Mouse (Mus musculus) hindbrain, postnatal 0 days (tissue): Measurements from ENCODE around the gene Gm20388. TPM values are rescaled to one million over a fixed set of nuclear protein-coding genes. Genes with fewer than 3 reads are reported as not detected.
A peak's percentile ranks its signal among the peaks of the same experiment; 100 is the strongest.

Experiments
- ATAC-seq: fragments of 200-750 bp; cut with Nextera tagmentation; 2 replicates; pipeline ENCODE4 v1.8.0; 2017; ENCODE audit warnings: mild to moderate bottlenecking, moderate TSS enrichment, moderate library complexity
- DNase-seq: peaks from one replicate; pipeline ENCODE4 v3.0.0-alpha.2; 2015; ENCODE audit warnings: low spot score
- H3K27ac ChIP-seq: fragments of 300-500 bp; sonication (generic); 2 replicates; pipeline ENCODE4 v1.5.1; 2014; ENCODE audit warnings: mild to moderate bottlenecking
- H3K27me3 ChIP-seq: fragments of 300-500 bp; sonication (generic); 2 replicates; pipeline ENCODE4 v1.6.1; 2014; ENCODE audit warnings: low read length, mixed read lengths; ENCODE audit not compliant: insufficient read depth
- H3K36me3 ChIP-seq: fragments of 300-500 bp; sonication (generic); 2 replicates; pipeline ENCODE4 v1.6.1; 2014; ENCODE audit warnings: low read length, mixed read lengths; ENCODE audit not compliant: insufficient read depth
- H3K4me1 ChIP-seq: fragments of 300-500 bp; sonication (generic); 2 replicates; pipeline ENCODE4 v1.6.1; 2014; ENCODE audit warnings: antibody characterized with exemption, low read length, mixed read lengths; ENCODE audit not compliant: insufficient read depth
- H3K4me2 ChIP-seq: fragments of 300-500 bp; sonication (generic); 2 replicates; pipeline ENCODE4 v1.6.1; 2014; ENCODE audit warnings: low read depth, mild to moderate bottlenecking, low read length, moderate library complexity, mixed read lengths
- H3K4me3 ChIP-seq: fragments of 300-500 bp; sonication (generic); 2 replicates; pipeline ENCODE4 v1.5.1; 2014; ENCODE audit warnings: low read length
- H3K9ac ChIP-seq: fragments of 300-500 bp; sonication (generic); replicated peaks from 2 replicates; pipeline ENCODE4 v1.6.1; 2014; ENCODE audit warnings: mild to moderate bottlenecking, low read length, moderate library complexity, mixed read lengths
- H3K9me3 ChIP-seq: fragments of 300-500 bp; sonication (generic); 2 replicates; pipeline ENCODE4 v1.6.1; 2016; ENCODE audit warnings: low read length, mixed read lengths
- CTCF ChIP-seq: IDR thresholded peaks from 2 replicates; pipeline ENCODE4 v1.5.1; 2016; ENCODE audit warnings: antibody characterized with exemption, control low read depth, low read depth
- WGBS: fragments of 180-500 bp; shearing (Covaris S2); extraction: QIAGEN DNeasy Blood & Tissue Kit; methylation state at CpG from one replicate; pipeline ENCODE4 v1.1.7; 2014; 5-methylcytosine and 5-hydroxymethylcytosine counted together
- polyA plus RNA-seq: library from polyadenylated mRNA; unstranded; fragments of >200 nt; fragmentation: Nextera tagmentation; extraction: Ambion mirVana; gene quantifications from 2 replicates; pipeline ENCODE4 v1.2.1, GENCODE M21; 2015
- total RNA-seq: library from RNA; depleted of rRNA; stranded (reverse); fragments of >200 nt; gene quantifications from 2 replicates; pipeline ENCODE4 v1.2.3, GENCODE M21; 2014

Gm20388 gene
- total and polyA plus RNA-seq, 2 experiments from 2014 or later, result 71.3 TPM; not detected in 1

- H3K4me1 ChIP-seq, result 0 out of 2 replicates have a peak, but pooled peaks cover 9% of the 10 kb centered on the region
- H3K27me3 ChIP-seq, result no peaks in the 10 kb centered on the region
- no peak overlapping the region for H3K4me2 ChIP-seq
- H3K4me3 ChIP-seq, result no peak overlapping the region
- no peaks in the 10 kb centered on the region for H3K36me3 ChIP-seq
- no peak overlapping the region for H3K9ac ChIP-seq
- DNase-seq (no peak), ATAC-seq (0 out of 2 replicates have a peak, but pooled peaks have one; percentile 10)
- no peaks in the 10 kb centered on the region for H3K9me3 ChIP-seq
- H3K27ac ChIP-seq, result no peak overlapping the region
- TF ChIP-seq CTCF, result no peak
- 91% methylated on average over 7 of the region's 7 CpGs for WGBS
These were observed 225.0 kb downstream of the Gm20388 start for GRCm38 (mm10) chr8:120135687-120136086.

- Histone ChIP-seq H3K4me3 (no peak overlapping the region), H3K4me2 (no peak overlapping the region), H3K9me3 (no peaks in the 10 kb centered on the region), H3K9ac (no peak overlapping the region), H3K4me1 (peaks cover 9% of the 10 kb centered on the region; the same call in 1 of the 2 replicates), H3K27me3 (no peaks in the 10 kb centered on the region), H3K36me3 (no peaks in the 10 kb centered on the region), H3K27ac (no peak overlapping the region)
- DNase-seq (peak; percentile 57), ATAC-seq (no peak)
- WGBS, result 33% methylated on average over 7 of the region's 7 CpGs
- peak; percentile 41 for TF ChIP-seq CTCF
These were observed 226.0 kb downstream of the Gm20388 start for GRCm38 (mm10) chr8:120136618-120137017.

- Histone ChIP-seq H3K4me3 (no peak overlapping the region), H3K27ac (no peak overlapping the region), H3K36me3 (no peaks in the 10 kb centered on the region), H3K9ac (no peak overlapping the region), H3K4me1 (peaks cover 15% of the 10 kb centered on the region), H3K4me2 (no peak overlapping the region), H3K27me3 (no peaks in the 10 kb centered on the region), H3K9me3 (no peaks in the 10 kb centered on the region)
- no peak for TF ChIP-seq CTCF
- no peak for DNase-seq
- no peak for ATAC-seq
- 94% methylated on average over 2 of the region's 2 CpGs for WGBS
These were observed 228.3 kb downstream of the Gm20388 start for GRCm38 (mm10) chr8:120138958-120139357.

GRCm38 (mm10) chr8:120140769-120141168 lies 230.1 kb downstream of the Gm20388 start:
- no peak overlapping the region for H3K4me2 ChIP-seq
- no peaks in the 10 kb centered on the region for H3K27me3 ChIP-seq
- TF ChIP-seq CTCF, result no peak
- peaks cover 26% of the 10 kb centered on the region for H3K4me1 ChIP-seq
- WGBS, result 62% methylated on average over 3 of the region's 3 CpGs
- no peak overlapping the region for H3K4me3 ChIP-seq
- peak overlapping the region; percentile 20; the same call in 1 of the 2 replicates for H3K27ac ChIP-seq
- no peaks in the 10 kb centered on the region for H3K36me3 ChIP-seq
- ATAC-seq (no peak), DNase-seq (no peak)
- H3K9ac ChIP-seq, result no peak overlapping the region
- no peaks in the 10 kb centered on the region for H3K9me3 ChIP-seq

GRCm38 (mm10) chr8:120143911-120144651 lies 233.4 kb downstream of the Gm20388 start:
- no peaks in the 10 kb centered on the region for H3K36me3 ChIP-seq
- H3K27me3 ChIP-seq, result no peaks in the 10 kb centered on the region
- no peaks in the 10 kb centered on the region for H3K9me3 ChIP-seq
- peak overlapping the region; percentile 75 for H3K27ac ChIP-seq
- H3K4me1 ChIP-seq, result peaks cover 18% of the 10 kb centered on the region
- no peak overlapping the region for H3K4me2 ChIP-seq
- 39% methylated on average over 15 of the region's 15 CpGs for whole genome bisulfite sequencing
- H3K4me3 ChIP-seq, result no peak overlapping the region
- peak; percentile 58 for ATAC-seq
- DNase-seq, result peak; percentile 48
- no peak overlapping the region; the same call in 1 of the 2 replicates for H3K9ac ChIP-seq
- TF ChIP-seq CTCF, result no peak

GRCm38 (mm10) chr8:120144652-120145301 lies 234.1 kb downstream of the Gm20388 start:
- Histone ChIP-seq H3K4me1 (peaks cover 18% of the 10 kb centered on the region), H3K4me2 (0 out of 2 replicates have a peak overlapping the region, but pooled peaks have one; percentile 23), H3K36me3 (no peaks in the 10 kb centered on the region), H3K27me3 (no peaks in the 10 kb centered on the region), H3K9me3 (no peaks in the 10 kb centered on the region), H3K4me3 (no peak overlapping the region), H3K27ac (peak overlapping the region; percentile 75), H3K9ac (no peak overlapping the region)
- 43% methylated on average over 12 of the region's 12 CpGs for WGBS
- peak; percentile 48 for DNase-seq
- ATAC-seq, result peak; percentile 38
- no peak for TF ChIP-seq CTCF

DNA sequence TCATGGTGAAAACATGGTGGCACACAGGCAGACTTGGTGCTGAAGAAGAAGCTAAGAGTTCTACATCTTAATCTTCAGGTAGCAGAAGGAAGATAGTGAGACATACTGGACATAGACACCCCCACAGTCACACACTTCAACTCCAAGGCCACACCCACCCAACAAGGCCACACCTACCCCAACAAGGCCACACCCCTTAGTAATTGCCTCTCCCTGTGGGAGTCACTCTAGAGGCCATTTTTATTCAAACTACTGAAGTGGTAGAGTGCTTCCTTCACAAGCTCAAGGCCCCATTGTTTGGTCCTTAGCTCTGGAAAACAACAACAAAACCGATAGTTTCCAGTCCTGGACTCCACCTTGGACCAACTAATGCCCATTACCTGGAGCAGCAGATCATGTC lies 235.4 kb downstream of the Gm20388 start:
- Histone ChIP-seq H3K9me3 (no peaks in the 10 kb centered on the region), H3K9ac (no peak overlapping the region), H3K27me3 (no peaks in the 10 kb centered on the region), H3K4me1 (peaks cover 20% of the 10 kb centered on the region), H3K4me2 (no peak overlapping the region), H3K36me3 (no peaks in the 10 kb centered on the region), H3K27ac (no peak overlapping the region), H3K4me3 (no peak overlapping the region)
- no peak for DNase-seq
- no peak for ATAC-seq
- no peak for TF ChIP-seq CTCF
- WGBS, result 88% methylated on average over 1 of the region's 1 CpGs
